Mouse (Mus musculus): ENCODE measurements at regions not wholly inside any gene's neighbourhood (a gene's known extent, or its start where the extent isn't known, plus 50 kb on each side); places are given as distances from the start of the nearest gene placed in this dataset.
"Not testable (repeated sequence)": the region's sequence is repeated elsewhere in the genome, so short reads cannot be mapped to it uniquely, and the experiment has no call there.

DNA sequence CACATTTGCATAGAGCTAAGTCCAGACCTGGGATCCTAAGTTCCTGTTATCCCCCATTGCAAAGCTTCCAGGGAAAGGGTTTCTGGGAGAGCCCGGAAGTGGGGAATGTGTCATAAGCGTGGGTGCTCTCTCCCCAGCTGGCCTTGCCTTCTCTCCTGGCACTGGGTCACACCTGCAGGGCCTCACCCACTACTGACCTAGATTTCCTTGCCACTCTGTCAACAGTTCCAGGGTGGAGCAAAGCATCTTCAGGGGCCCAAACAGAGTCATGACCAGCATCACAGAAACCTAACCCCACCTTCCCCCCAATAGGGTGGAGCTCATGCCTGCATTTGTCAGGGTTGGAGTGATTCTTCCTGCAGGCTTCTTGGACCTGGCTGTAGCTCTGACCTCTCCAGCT is 109.5 kb upstream of the Ywhaq start:
- not testable (repeated sequence) for ATAC-seq; H3K27ac ChIP-seq (ENCODE audit: low read length); H3K4me2 ChIP-seq (replicated peaks; ENCODE audit: low read depth, low read length); DNase-seq (ENCODE audit: low spot score); H3K36me3 ChIP-seq (ENCODE audit: insufficient read depth, low read length); H3K4me1 ChIP-seq (ENCODE audit: insufficient read depth, low read depth, low read length); H3K9ac ChIP-seq (replicated peaks; ENCODE audit: low read depth); H3K27me3 ChIP-seq (replicated peaks; ENCODE audit: insufficient read depth, low read length); H3K4me3 ChIP-seq (ENCODE audit: low read depth, low read length); H3K9me3 ChIP-seq (ENCODE audit: low read length)
- WGBS: 73% methylated on average over 2 of the region's 2 CpGs

DNA sequence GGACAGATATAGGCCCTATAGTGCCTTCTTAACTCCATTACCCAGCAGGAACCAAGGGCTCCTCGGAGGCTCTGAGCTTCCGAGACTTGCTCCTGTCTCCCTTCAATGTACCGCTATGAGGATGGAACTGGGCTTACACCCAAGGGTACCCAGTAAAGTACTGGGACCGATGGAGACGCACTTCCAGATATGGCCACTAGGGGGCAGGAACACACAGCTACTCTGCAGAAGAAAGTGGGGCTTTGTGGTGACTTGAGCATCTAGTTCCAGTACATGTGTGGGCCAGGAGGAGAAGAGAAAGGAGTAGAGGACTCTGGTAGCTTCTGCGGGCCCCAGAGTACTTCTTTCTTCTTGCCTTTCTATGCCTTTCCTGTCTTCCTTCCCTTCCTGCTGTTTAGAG is 108.1 kb upstream of the Ywhaq start:
- 32% methylated on average over 6 of the region's 6 CpGs for WGBS
- not testable (repeated sequence) for H3K27ac ChIP-seq (ENCODE audit: low read length); ATAC-seq

DNA sequence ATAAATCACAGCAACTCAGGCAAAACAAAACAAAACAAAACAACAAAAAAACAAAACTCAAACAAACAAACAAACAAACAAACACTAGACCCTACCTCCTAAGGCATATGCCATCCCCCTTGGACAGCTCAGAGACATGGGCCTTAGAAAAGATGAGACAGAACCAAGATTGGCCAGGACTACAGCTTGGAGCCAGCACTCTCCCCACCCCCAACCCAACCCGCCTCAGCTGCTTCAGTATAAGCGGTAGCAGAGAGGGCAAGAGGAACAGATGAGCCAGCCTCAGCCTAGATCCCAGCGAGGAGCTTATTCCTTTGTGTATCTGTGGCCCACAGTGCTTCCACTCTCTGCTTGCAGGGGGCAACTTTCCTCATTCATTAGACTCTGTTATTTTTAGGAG is 105.2 kb upstream of the Ywhaq start:
- ATAC-seq: no peak
- Histone ChIP-seq H3K27me3 (replicated peaks; ENCODE audit: insufficient read depth, low read length) (no peaks in the 10 kb centered on the region), H3K9ac (replicated peaks; ENCODE audit: low read depth) (no peak overlapping the region), H3K4me2 (replicated peaks; ENCODE audit: low read depth, low read length) (no peak overlapping the region), H3K27ac (ENCODE audit: low read length) (no peak overlapping the region), H3K9me3 (ENCODE audit: low read length) (no peaks in the 10 kb centered on the region), H3K4me3 (ENCODE audit: low read depth, low read length) (no peak overlapping the region), H3K36me3 (ENCODE audit: insufficient read depth, low read length) (no peaks in the 10 kb centered on the region), H3K4me1 (ENCODE audit: insufficient read depth, low read depth, low read length) (no peaks in the 10 kb centered on the region)
- TF ChIP-seq CTCF (IDR thresholded peaks at IDR 0.05): no peak
- no peak for DNase-seq (ENCODE audit: low spot score)
- 53% methylated on average over 3 of the region's 3 CpGs for WGBS

More for the DNA sequence above, 108.1 kb upstream of the Ywhaq start:
- not testable (repeated sequence) for DNase-seq (ENCODE audit: low spot score); H3K4me1 ChIP-seq (ENCODE audit: insufficient read depth, low read depth, low read length); H3K4me2 ChIP-seq (replicated peaks; ENCODE audit: low read depth, low read length); H3K36me3 ChIP-seq (ENCODE audit: insufficient read depth, low read length); H3K9me3 ChIP-seq (ENCODE audit: low read length); H3K4me3 ChIP-seq (ENCODE audit: low read depth, low read length); H3K27me3 ChIP-seq (replicated peaks; ENCODE audit: insufficient read depth, low read length); H3K9ac ChIP-seq (replicated peaks; ENCODE audit: low read depth)
- peak; percentile 67 for TF ChIP-seq CTCF (IDR thresholded peaks at IDR 0.05)

DNA sequence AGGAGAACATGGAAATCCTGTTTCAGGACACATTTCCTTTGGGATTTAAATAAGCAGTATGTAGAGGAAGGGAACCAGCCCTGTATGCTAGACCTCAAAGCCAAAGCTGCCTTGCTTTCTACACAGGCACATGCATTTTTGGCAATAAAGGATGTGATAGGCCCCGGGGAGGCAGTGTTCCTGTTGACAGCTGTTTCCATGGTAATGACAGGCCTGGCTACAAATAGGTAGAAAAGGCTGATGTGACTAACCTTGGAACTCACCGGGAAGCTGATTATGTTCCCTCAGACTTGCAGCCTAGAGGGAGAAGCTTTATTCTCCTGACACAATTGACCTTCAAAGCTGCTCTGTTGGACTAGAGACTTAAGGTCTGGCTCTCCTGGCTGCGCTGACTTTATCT is 101.6 kb upstream of the Ywhaq start:
- Histone ChIP-seq H3K4me2 (replicated peaks; ENCODE audit: low read depth, low read length) (no peak overlapping the region), H3K27me3 (replicated peaks; ENCODE audit: insufficient read depth, low read length) (no peaks in the 10 kb centered on the region), H3K27ac (ENCODE audit: low read length) (no peak overlapping the region), H3K4me3 (ENCODE audit: low read depth, low read length) (no peak overlapping the region), H3K9me3 (ENCODE audit: low read length) (no peaks in the 10 kb centered on the region), H3K36me3 (ENCODE audit: insufficient read depth, low read length) (no peaks in the 10 kb centered on the region), H3K4me1 (ENCODE audit: insufficient read depth, low read depth, low read length) (no peaks in the 10 kb centered on the region), H3K9ac (replicated peaks; ENCODE audit: low read depth) (no peak overlapping the region)
- 49% methylated on average over 3 of the region's 3 CpGs for WGBS
- no peak for TF ChIP-seq CTCF (IDR thresholded peaks at IDR 0.05)
- TF ChIP-seq EP300 (IDR thresholded peaks at IDR 0.05): no peak
- DNase-seq (ENCODE audit: low spot score): no peak
- no peak for ATAC-seq

DNA sequence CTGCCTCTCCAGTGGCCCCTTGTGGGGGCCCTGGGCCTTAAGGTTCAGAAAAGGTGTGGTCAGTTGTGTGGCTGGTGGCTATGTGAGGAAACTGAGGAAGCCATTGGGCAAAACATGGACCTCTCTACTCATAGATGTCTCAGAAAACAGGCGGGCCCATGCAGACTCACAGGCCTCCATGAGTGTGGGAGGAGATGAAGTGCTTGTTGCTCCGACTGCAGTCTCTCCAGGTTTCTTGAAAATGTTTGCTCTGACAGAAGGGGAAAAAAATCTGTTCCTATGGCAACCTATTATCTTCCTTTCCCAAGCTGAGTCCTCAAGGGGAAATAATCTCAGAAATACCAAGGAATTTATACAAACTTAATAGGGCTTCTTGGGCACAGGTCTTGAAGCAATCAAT is 95.3 kb upstream of the Ywhaq start:
- no peaks in the 10 kb centered on the region; the same call in 1 of the 2 replicates for H3K9me3 ChIP-seq (ENCODE audit: low read length)
- WGBS: 49% methylated on average over 2 of the region's 2 CpGs
- no peak overlapping the region for H3K4me3 ChIP-seq (ENCODE audit: low read depth, low read length)
- no peaks in the 10 kb centered on the region for H3K36me3 ChIP-seq (ENCODE audit: insufficient read depth, low read length)
- TF ChIP-seq EP300 (IDR thresholded peaks at IDR 0.05) (no peak), CTCF (IDR thresholded peaks at IDR 0.05) (no peak)
- ATAC-seq (no peak), DNase-seq (ENCODE audit: low spot score) (peak; percentile 9)
- no peaks in the 10 kb centered on the region for H3K4me1 ChIP-seq (ENCODE audit: insufficient read depth, low read depth, low read length)
- H3K27ac ChIP-seq (ENCODE audit: low read length): no peak overlapping the region
- no peak overlapping the region for H3K4me2 ChIP-seq (replicated peaks; ENCODE audit: low read depth, low read length)
- H3K9ac ChIP-seq (replicated peaks; ENCODE audit: low read depth): no peak overlapping the region
- H3K27me3 ChIP-seq (replicated peaks; ENCODE audit: insufficient read depth, low read length): no peaks in the 10 kb centered on the region

DNA sequence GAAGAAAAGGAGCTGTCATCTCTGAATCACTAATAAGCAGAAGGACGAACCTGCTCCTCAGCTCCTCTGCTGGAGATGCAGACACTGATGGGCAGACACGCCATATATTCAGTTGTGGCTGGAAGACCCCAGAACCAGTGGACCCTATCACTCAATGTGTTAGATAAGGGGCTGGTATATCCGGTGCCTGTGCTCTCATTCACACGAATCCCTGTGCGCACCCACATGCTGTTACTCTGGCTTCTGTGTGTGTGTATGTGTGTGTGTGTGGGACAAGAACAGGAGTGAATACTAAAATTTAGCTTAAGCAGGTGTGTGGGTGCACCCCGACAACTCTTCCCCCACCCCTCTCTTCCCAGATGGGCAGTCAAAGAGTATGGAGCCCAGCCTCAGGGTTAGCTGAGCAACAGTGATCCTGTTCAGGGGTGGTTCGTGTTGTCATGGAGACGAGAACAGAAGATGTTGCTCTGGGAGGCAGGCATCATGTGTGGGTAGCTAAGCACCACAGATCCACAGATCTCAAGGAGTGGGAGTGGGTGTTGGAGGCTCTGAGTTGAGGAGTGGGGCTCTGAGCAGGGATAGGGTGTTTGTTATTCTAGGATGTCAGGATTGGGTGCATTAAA is 93.7 kb upstream of the Ywhaq start:
- no peaks in the 10 kb centered on the region for H3K27me3 ChIP-seq (replicated peaks; ENCODE audit: insufficient read depth, low read length)
- no peak for DNase-seq (ENCODE audit: low spot score)
- TF ChIP-seq CTCF (IDR thresholded peaks at IDR 0.05) (no peak), EP300 (IDR thresholded peaks at IDR 0.05) (no peak)
- H3K27ac ChIP-seq (ENCODE audit: low read length): no peak overlapping the region
- WGBS: 82% methylated on average over 8 of the region's 8 CpGs
- H3K4me2 ChIP-seq (replicated peaks; ENCODE audit: low read depth, low read length): no peak overlapping the region
- no peaks in the 10 kb centered on the region for H3K36me3 ChIP-seq (ENCODE audit: insufficient read depth, low read length)
- no peak overlapping the region for H3K4me3 ChIP-seq (ENCODE audit: low read depth, low read length)
- no peak overlapping the region for H3K9ac ChIP-seq (replicated peaks; ENCODE audit: low read depth)
- ATAC-seq: no peak
- H3K9me3 ChIP-seq (ENCODE audit: low read length): no peaks in the 10 kb centered on the region; the same call in 1 of the 2 replicates
- H3K4me1 ChIP-seq (ENCODE audit: insufficient read depth, low read depth, low read length): no peaks in the 10 kb centered on the region

DNA sequence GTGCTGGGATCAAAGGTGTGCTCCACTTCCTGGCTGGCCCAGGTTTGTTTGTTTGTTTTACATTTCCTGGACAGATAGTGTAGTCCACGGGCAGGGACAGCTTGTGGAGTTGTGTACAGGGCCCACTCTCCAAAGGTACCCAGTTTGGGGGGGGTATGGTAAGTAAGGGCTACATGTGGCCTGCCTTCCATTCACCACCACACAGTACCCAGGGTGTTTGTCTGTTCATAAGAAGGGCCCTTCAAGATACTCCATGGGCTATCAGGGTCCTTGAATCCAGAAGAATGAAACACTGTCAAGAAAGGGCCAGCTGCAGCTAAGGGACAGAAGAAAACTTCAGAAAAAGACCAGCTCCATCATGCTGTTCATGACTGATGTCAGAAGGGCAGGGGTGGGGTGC is 89.6 kb upstream of the Ywhaq start:
- H3K27ac ChIP-seq (ENCODE audit: low read length): no peak overlapping the region
- WGBS: 13% methylated on average over 1 of the region's 1 CpGs
- DNase-seq (ENCODE audit: low spot score) (peak; percentile 8), ATAC-seq (no peak)
- H3K4me3 ChIP-seq (ENCODE audit: low read depth, low read length): no peak overlapping the region
- H3K4me2 ChIP-seq (replicated peaks; ENCODE audit: low read depth, low read length): no peak overlapping the region
- H3K4me1 ChIP-seq (ENCODE audit: insufficient read depth, low read depth, low read length): no peaks in the 10 kb centered on the region
- H3K9me3 ChIP-seq (ENCODE audit: low read length): no peaks in the 10 kb centered on the region; the same call in 1 of the 2 replicates
- no peaks in the 10 kb centered on the region for H3K36me3 ChIP-seq (ENCODE audit: insufficient read depth, low read length)
- TF ChIP-seq EP300 (IDR thresholded peaks at IDR 0.05) (no peak), CTCF (IDR thresholded peaks at IDR 0.05) (no peak)
- H3K9ac ChIP-seq (replicated peaks; ENCODE audit: low read depth): no peak overlapping the region
- H3K27me3 ChIP-seq (replicated peaks; ENCODE audit: insufficient read depth, low read length): no peaks in the 10 kb centered on the region

Data from lung, postnatal 0 days (tissue).